Mouse (Mus musculus): ENCODE results near the gene Fbxo11. TPM values are rescaled to one million over a fixed set of nuclear protein-coding genes. Genes with fewer than 3 reads are reported as not detected.
"Not testable (repeated sequence)": the region's sequence is repeated elsewhere in the genome, so short reads cannot be mapped to it uniquely, and the experiment has no call there.

Fbxo11 gene
- polyA plus RNA-seq, 1 experiment from 2014 or later: 12.4 TPM

GRCm38 (mm10) chr17:87993338-87993737, 71.8 kb downstream of the Fbxo11 start:
- 74% methylated on average over 1 of the region's 1 CpGs for WGBS
- Histone ChIP-seq H3K27ac (ENCODE audit: low read length) (no peak overlapping the region), H3K9me3 (replicated peaks; ENCODE audit: control insufficient read depth, low read length) (no peaks in the 10 kb centered on the region), H3K4me1 (ENCODE audit: control insufficient read depth, insufficient read depth, low read length) (no peaks in the 10 kb centered on the region), H3K4me2 (ENCODE audit: low read depth, low read length) (no peak overlapping the region), H3K4me3 (replicated peaks; ENCODE audit: low read length) (no peak overlapping the region), H3K9ac (ENCODE audit: low read length) (no peak overlapping the region), H3K27me3 (ENCODE audit: control insufficient read depth, insufficient read depth, low read length) (no peaks in the 10 kb centered on the region), H3K36me3 (ENCODE audit: control insufficient read depth, insufficient read depth, low read length) (peaks cover 28% of the 10 kb centered on the region; the same call in 1 of the 2 replicates)
- ATAC-seq (ENCODE audit: insufficient read depth, low FRiP score): no peak

- no peak for ATAC-seq (ENCODE audit: insufficient read depth, low FRiP score)
- Histone ChIP-seq H3K4me3 (replicated peaks; ENCODE audit: low read length) (no peak overlapping the region), H3K9ac (ENCODE audit: low read length) (no peak overlapping the region), H3K9me3 (replicated peaks; ENCODE audit: control insufficient read depth, low read length) (no peaks in the 10 kb centered on the region), H3K4me2 (ENCODE audit: low read depth, low read length) (no peak overlapping the region), H3K4me1 (ENCODE audit: control insufficient read depth, insufficient read depth, low read length) (no peaks in the 10 kb centered on the region), H3K36me3 (ENCODE audit: control insufficient read depth, insufficient read depth, low read length) (peaks cover 28% of the 10 kb centered on the region), H3K27ac (ENCODE audit: low read length) (no peak overlapping the region), H3K27me3 (ENCODE audit: control insufficient read depth, insufficient read depth, low read length) (no peaks in the 10 kb centered on the region)
- WGBS: 88% methylated on average over 3 of the region's 3 CpGs
Observed at GRCm38 (mm10) chr17:87992154-87992553, 72.9 kb downstream of the Fbxo11 start.

GRCm38 (mm10) chr17:87987507-87987906, 77.6 kb downstream of the Fbxo11 start:
- Histone ChIP-seq H3K36me3 (ENCODE audit: control insufficient read depth, insufficient read depth, low read length) (peaks cover 24% of the 10 kb centered on the region), H3K27me3 (ENCODE audit: control insufficient read depth, insufficient read depth, low read length) (no peaks in the 10 kb centered on the region), H3K4me1 (ENCODE audit: control insufficient read depth, insufficient read depth, low read length) (peaks cover 3% of the 10 kb centered on the region; the same call in 1 of the 2 replicates), H3K9me3 (replicated peaks; ENCODE audit: control insufficient read depth, low read length) (no peaks in the 10 kb centered on the region), H3K4me3 (replicated peaks; ENCODE audit: low read length) (no peak overlapping the region), H3K4me2 (ENCODE audit: low read depth, low read length) (no peak overlapping the region), H3K27ac (ENCODE audit: low read length) (no peak overlapping the region), H3K9ac (ENCODE audit: low read length) (no peak overlapping the region)
- 66% methylated on average over 6 of the region's 6 CpGs for WGBS
- no peak for ATAC-seq (ENCODE audit: insufficient read depth, low FRiP score)

GRCm38 (mm10) chr17:87985916-87986315, 79.2 kb downstream of the Fbxo11 start:
- Histone ChIP-seq H3K9ac (ENCODE audit: low read length) (no peak overlapping the region), H3K4me3 (replicated peaks; ENCODE audit: low read length) (no peak overlapping the region), H3K36me3 (ENCODE audit: control insufficient read depth, insufficient read depth, low read length) (peaks cover 22% of the 10 kb centered on the region; the same call in 1 of the 2 replicates), H3K4me1 (ENCODE audit: control insufficient read depth, insufficient read depth, low read length) (peaks cover 3% of the 10 kb centered on the region; the same call in 1 of the 2 replicates), H3K9me3 (replicated peaks; ENCODE audit: control insufficient read depth, low read length) (no peaks in the 10 kb centered on the region), H3K4me2 (ENCODE audit: low read depth, low read length) (no peak overlapping the region), H3K27me3 (ENCODE audit: control insufficient read depth, insufficient read depth, low read length) (no peaks in the 10 kb centered on the region), H3K27ac (ENCODE audit: low read length) (no peak overlapping the region)
- ATAC-seq (ENCODE audit: insufficient read depth, low FRiP score): no peak
- WGBS: 84% methylated on average over 8 of the region's 8 CpGs

GRCm38 (mm10) chr17:87984440-87985214, 80.5 kb downstream of the Fbxo11 start:
- no peak for ATAC-seq (ENCODE audit: insufficient read depth, low FRiP score)
- H3K9me3 ChIP-seq (replicated peaks; ENCODE audit: control insufficient read depth, low read length): no peaks in the 10 kb centered on the region
- WGBS: 86% methylated on average over 20 of the region's 20 CpGs
- no peak overlapping the region for H3K9ac ChIP-seq (ENCODE audit: low read length)
- H3K27me3 ChIP-seq (ENCODE audit: control insufficient read depth, insufficient read depth, low read length): no peaks in the 10 kb centered on the region
- no peak overlapping the region for H3K27ac ChIP-seq (ENCODE audit: low read length)
- no peak overlapping the region for H3K4me2 ChIP-seq (ENCODE audit: low read depth, low read length)
- no peak overlapping the region for H3K4me3 ChIP-seq (replicated peaks; ENCODE audit: low read length)
- H3K4me1 ChIP-seq (ENCODE audit: control insufficient read depth, insufficient read depth, low read length): peaks cover 3% of the 10 kb centered on the region; the same call in 1 of the 2 replicates
- H3K36me3 ChIP-seq (ENCODE audit: control insufficient read depth, insufficient read depth, low read length): peaks cover 19% of the 10 kb centered on the region; the same call in 1 of the 2 replicates

GRCm38 (mm10) chr17:87983313-87983712, 81.8 kb downstream of the Fbxo11 start:
- ATAC-seq (ENCODE audit: insufficient read depth, low FRiP score): no peak

GRCm38 (mm10) chr17:87982112-87982511, 83.0 kb downstream of the Fbxo11 start:
- no peaks in the 10 kb centered on the region for H3K27me3 ChIP-seq (ENCODE audit: control insufficient read depth, insufficient read depth, low read length)
- no peak overlapping the region for H3K4me3 ChIP-seq (replicated peaks; ENCODE audit: low read length)
- no peak for ATAC-seq (ENCODE audit: insufficient read depth, low FRiP score)
- 85% methylated on average over 3 of the region's 3 CpGs for WGBS
- no peak overlapping the region for H3K27ac ChIP-seq (ENCODE audit: low read length)
- peaks cover 7% of the 10 kb centered on the region; the same call in 1 of the 2 replicates for H3K4me1 ChIP-seq (ENCODE audit: control insufficient read depth, insufficient read depth, low read length)
- H3K4me2 ChIP-seq (ENCODE audit: low read depth, low read length): no peak overlapping the region
- H3K9ac ChIP-seq (ENCODE audit: low read length): no peak overlapping the region
- no peaks in the 10 kb centered on the region for H3K9me3 ChIP-seq (replicated peaks; ENCODE audit: control insufficient read depth, low read length)
- H3K36me3 ChIP-seq (ENCODE audit: control insufficient read depth, insufficient read depth, low read length): peaks cover 9% of the 10 kb centered on the region; the same call in 1 of the 2 replicates

More at GRCm38 (mm10) chr17:87983313-87983712, 81.8 kb downstream of the Fbxo11 start:
- Histone ChIP-seq H3K9ac (ENCODE audit: low read length) (no peak overlapping the region), H3K27me3 (ENCODE audit: control insufficient read depth, insufficient read depth, low read length) (no peaks in the 10 kb centered on the region), H3K9me3 (replicated peaks; ENCODE audit: control insufficient read depth, low read length) (no peaks in the 10 kb centered on the region), H3K4me1 (ENCODE audit: control insufficient read depth, insufficient read depth, low read length) (peaks cover 3% of the 10 kb centered on the region; the same call in 1 of the 2 replicates), H3K4me3 (replicated peaks; ENCODE audit: low read length) (no peak overlapping the region), H3K4me2 (ENCODE audit: low read depth, low read length) (no peak overlapping the region), H3K27ac (ENCODE audit: low read length) (no peak overlapping the region), H3K36me3 (ENCODE audit: control insufficient read depth, insufficient read depth, low read length) (peaks cover 9% of the 10 kb centered on the region; the same call in 1 of the 2 replicates)
- 40% methylated on average over 4 of the region's 4 CpGs for WGBS

GRCm38 (mm10) chr17:87979696-87980095, 85.4 kb downstream of the Fbxo11 start:
- H3K4me1 ChIP-seq (ENCODE audit: control insufficient read depth, insufficient read depth, low read length): peaks cover 14% of the 10 kb centered on the region; the same call in 1 of the 2 replicates
- not testable (repeated sequence) for H3K27ac ChIP-seq (ENCODE audit: low read length); H3K27me3 ChIP-seq (ENCODE audit: control insufficient read depth, insufficient read depth, low read length); ATAC-seq (ENCODE audit: insufficient read depth, low FRiP score); H3K4me3 ChIP-seq (replicated peaks; ENCODE audit: low read length); H3K36me3 ChIP-seq (ENCODE audit: control insufficient read depth, insufficient read depth, low read length); H3K4me2 ChIP-seq (ENCODE audit: low read depth, low read length); H3K9ac ChIP-seq (ENCODE audit: low read length); H3K9me3 ChIP-seq (replicated peaks; ENCODE audit: control insufficient read depth, low read length)
- whole genome bisulfite sequencing: 63% methylated on average over 1 of the region's 1 CpGs

GRCm38 (mm10) chr17:87976927-87977326, 88.2 kb downstream of the Fbxo11 start:
- H3K36me3 ChIP-seq (ENCODE audit: control insufficient read depth, insufficient read depth, low read length); H3K9ac ChIP-seq (ENCODE audit: low read length); H3K9me3 ChIP-seq (replicated peaks; ENCODE audit: control insufficient read depth, low read length); ATAC-seq (ENCODE audit: insufficient read depth, low FRiP score); H3K4me2 ChIP-seq (ENCODE audit: low read depth, low read length); H3K4me3 ChIP-seq (replicated peaks; ENCODE audit: low read length); H3K27ac ChIP-seq (ENCODE audit: low read length); H3K27me3 ChIP-seq (ENCODE audit: control insufficient read depth, insufficient read depth, low read length): not testable (repeated sequence)
- H3K4me1 ChIP-seq (ENCODE audit: control insufficient read depth, insufficient read depth, low read length): peaks cover 15% of the 10 kb centered on the region; the same call in 1 of the 2 replicates
- 90% methylated on average over 4 of the region's 4 CpGs for WGBS

Measured in stomach, embryonic 16.5 days (tissue).